Mouse (Mus musculus) B cell, adult 2 months (primary cell): ENCODE results near the gene Prdx3.
"Not testable (repeated sequence)": the region's sequence is repeated elsewhere in the genome, so short reads cannot be mapped to it uniquely, and the experiment has no call there.

Source experiments
- DNase-seq, 2 experiments: peaks; one replicate each; pipeline ENCODE4 v3.0.0; 2022

The Prdx3 gene

GRCm38 (mm10) chr19:60874064-60874694, at the start of gene Prdx3:
Gene Prdx3 (minus strand): TSS chr19:60874556.
- peak; percentile 99 for DNase-seq

- DNase-seq: no peak
Measured at GRCm38 (mm10) chr19:60916869-60917570, 42.7 kb upstream of the Prdx3 start.

- DNase-seq: no peak
Measured at GRCm38 (mm10) chr19:60915862-60916261, 41.5 kb upstream of the Prdx3 start.

- DNase-seq: no peak
Measured at GRCm38 (mm10) chr19:60915236-60915635, 40.9 kb upstream of the Prdx3 start.

GRCm38 (mm10) chr19:60911653-60912052, 37.3 kb upstream of the Prdx3 start:
- no peak for DNase-seq

GRCm38 (mm10) chr19:60910304-60910703, 35.9 kb upstream of the Prdx3 start:
- no peak for DNase-seq

- DNase-seq: no peak
Measured at GRCm38 (mm10) chr19:60905477-60905876, 31.1 kb upstream of the Prdx3 start.

GRCm38 (mm10) chr19:60903971-60904370, 29.6 kb upstream of the Prdx3 start:
- DNase-seq: peak; percentile 37 to 47

- no peak for DNase-seq
Measured at GRCm38 (mm10) chr19:60903139-60903538, 28.8 kb upstream of the Prdx3 start.

GRCm38 (mm10) chr19:60895251-60895880, 21.0 kb upstream of the Prdx3 start:
- no peak for DNase-seq

- peak; percentile 82 to 85 for DNase-seq
Measured at GRCm38 (mm10) chr19:60891934-60892547, 17.7 kb upstream of the Prdx3 start.

GRCm38 (mm10) chr19:60891123-60891470, 16.7 kb upstream of the Prdx3 start:
- DNase-seq: no peak

GRCm38 (mm10) chr19:60890391-60891122, 16.2 kb upstream of the Prdx3 start:
- no peak for DNase-seq

- peak; percentile 93 to 94 for DNase-seq
Measured at GRCm38 (mm10) chr19:60889714-60890315, 15.5 kb upstream of the Prdx3 start, which contains the start of gene Grk5. Gene Grk5 (plus strand): TSS chr19:60889749.

- peak in 1 of 2 experiments; percentile 23 for DNase-seq
Measured at GRCm38 (mm10) chr19:60889101-60889713, 14.9 kb upstream of the Prdx3 start.

GRCm38 (mm10) chr19:60887637-60888036, 13.3 kb upstream of the Prdx3 start:
- DNase-seq: no peak

GRCm38 (mm10) chr19:60883129-60883528, 8.8 kb upstream of the Prdx3 start:
- DNase-seq: peak in 1 of 2 experiments; percentile 5

GRCm38 (mm10) chr19:60873501-60873900, 855 bp downstream of the Prdx3 start:
- peak; percentile 5 to 6 for DNase-seq

GRCm38 (mm10) chr19:60872272-60872671, 2.1 kb downstream of the Prdx3 start:
- no peak for DNase-seq

- no peak for DNase-seq
Measured at GRCm38 (mm10) chr19:60871366-60871765, 3.0 kb downstream of the Prdx3 start.

- no peak for DNase-seq
Measured at GRCm38 (mm10) chr19:60870489-60870888, 3.9 kb downstream of the Prdx3 start.

GRCm38 (mm10) chr19:60866169-60866568, 8.2 kb downstream of the Prdx3 start:
- not testable (repeated sequence) for DNase-seq
